Mouse (Mus musculus): Measurements from ENCODE around the gene Pde6g. TPM values are rescaled to one million over a fixed set of nuclear protein-coding genes. Genes with fewer than 3 reads are reported as not detected.

The Pde6g gene
- polyA plus RNA-seq (2015; fragmentation: Nextera tagmentation; extraction: Ambion mirVana): 0.21 TPM in 1 of 2 replicates, not detected in the other

DNA sequence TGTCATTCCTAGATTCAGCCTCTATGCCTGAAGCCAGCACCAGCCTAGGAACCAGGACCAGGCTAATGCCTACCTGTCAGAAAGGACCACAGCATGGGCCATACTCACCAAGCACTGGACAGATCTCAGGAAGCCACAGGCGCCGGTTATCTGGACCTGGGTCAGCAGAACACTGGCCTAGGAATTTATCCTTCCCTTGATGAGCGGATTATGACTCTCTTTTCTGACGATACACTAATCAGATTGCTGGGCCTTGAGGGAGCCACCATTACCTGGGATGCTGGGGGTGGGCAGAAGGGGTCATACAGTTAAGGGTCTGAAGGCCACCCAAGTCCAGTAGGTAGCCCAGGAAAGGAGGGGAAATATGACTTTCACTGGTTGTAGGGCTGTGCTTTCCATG, at the start of gene Pde6g:
Pde6g (minus strand) TSS at position 195 of the 400 bp plus-strand sequence.
- 84% methylated on average over 4 of the region's 4 CpGs for WGBS

DNA sequence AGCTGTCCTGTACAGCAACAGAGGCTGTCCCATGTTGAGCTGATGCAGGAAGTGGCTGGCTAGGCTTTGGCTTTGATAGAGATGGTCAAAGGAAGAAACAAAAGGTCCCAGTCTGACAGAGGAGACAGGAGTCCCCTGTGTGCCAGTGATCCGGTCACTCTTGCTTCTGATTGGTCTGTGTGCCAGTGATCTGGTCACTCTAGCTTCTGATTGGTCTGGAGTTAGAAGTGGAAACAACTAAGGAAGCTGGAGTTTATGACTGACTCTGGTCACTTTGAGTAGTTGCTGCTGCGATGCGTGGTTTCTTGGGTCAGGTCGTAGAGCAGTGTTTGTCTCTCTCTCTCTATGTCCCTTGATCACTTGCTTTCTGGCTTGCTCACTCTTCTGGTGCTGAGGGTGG, 48.4 kb upstream of the Pde6g start:
- no peak overlapping the region for H3K27ac ChIP-seq (ENCODE audit: low read length)
- 71% methylated on average over 4 of the region's 4 CpGs for WGBS

More for the DNA sequence above, at the start of gene Pde6g:
- Histone ChIP-seq H3K9ac (ENCODE audit: low read length) (no peak within 1 kb of the TSS), H3K4me1 (replicated peaks; ENCODE audit: control insufficient read depth, insufficient read depth, low read length) (no peaks in the 10 kb centered on the region), H3K4me3 (ENCODE audit: low read length) (no peak within 1 kb of the TSS), H3K4me2 (ENCODE audit: low read depth, low read length) (no peak within 1 kb of the TSS), H3K9me3 (ENCODE audit: control insufficient read depth, low read length) (no peaks in the 10 kb centered on the region), H3K27me3 (ENCODE audit: control insufficient read depth, insufficient read depth, low read depth, low read length) (no peaks in the 10 kb centered on the region), H3K27ac (ENCODE audit: low read length) (no peak within 1 kb of the TSS), H3K36me3 (ENCODE audit: control insufficient read depth, insufficient read depth, low read length) (no peaks in the 10 kb centered on the region)
- ATAC-seq (ENCODE audit: low read depth): no peak

DNA sequence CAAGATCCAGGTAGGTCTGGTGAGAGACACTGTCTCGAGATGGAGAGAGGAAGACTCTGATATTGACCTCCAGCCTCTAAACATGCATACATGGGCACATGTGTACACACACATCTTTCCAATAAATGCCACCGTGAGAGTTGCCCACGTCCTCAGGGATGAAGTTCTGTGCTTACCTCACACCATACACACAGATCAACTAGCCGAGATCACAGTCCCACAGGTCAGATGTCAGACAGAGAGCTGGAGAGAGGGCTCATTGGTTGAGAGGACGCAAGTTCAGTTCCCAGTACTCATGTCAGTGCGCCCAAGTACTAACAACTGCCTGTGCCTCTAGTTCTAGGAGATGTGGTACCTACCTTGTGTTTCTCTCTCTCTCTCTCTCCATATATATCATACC, 47.7 kb upstream of the Pde6g start:
- WGBS: 50% methylated on average over 6 of the region's 6 CpGs
- Histone ChIP-seq H3K27me3 (ENCODE audit: control insufficient read depth, insufficient read depth, low read depth, low read length) (no peaks in the 10 kb centered on the region), H3K4me3 (ENCODE audit: low read length) (no peak overlapping the region), H3K27ac (ENCODE audit: low read length) (no peak overlapping the region), H3K4me1 (replicated peaks; ENCODE audit: control insufficient read depth, insufficient read depth, low read length) (peaks cover 2% of the 10 kb centered on the region; the same call in 1 of the 2 replicates), H3K4me2 (ENCODE audit: low read depth, low read length) (no peak overlapping the region), H3K36me3 (ENCODE audit: control insufficient read depth, insufficient read depth, low read length) (peaks cover 15% of the 10 kb centered on the region), H3K9me3 (ENCODE audit: control insufficient read depth, low read length) (no peaks in the 10 kb centered on the region), H3K9ac (ENCODE audit: low read length) (no peak overlapping the region)
- no peak for ATAC-seq (ENCODE audit: low read depth)

More for the DNA sequence above, 48.4 kb upstream of the Pde6g start:
- H3K9ac ChIP-seq (ENCODE audit: low read length): no peak overlapping the region
- ATAC-seq (ENCODE audit: low read depth): no peak
- H3K4me3 ChIP-seq (ENCODE audit: low read length): no peak overlapping the region
- no peaks in the 10 kb centered on the region for H3K9me3 ChIP-seq (ENCODE audit: control insufficient read depth, low read length)
- peaks cover 9% of the 10 kb centered on the region for H3K36me3 ChIP-seq (ENCODE audit: control insufficient read depth, insufficient read depth, low read length)
- H3K27me3 ChIP-seq (ENCODE audit: control insufficient read depth, insufficient read depth, low read depth, low read length): no peaks in the 10 kb centered on the region
- peaks cover 2% of the 10 kb centered on the region; the same call in 1 of the 2 replicates for H3K4me1 ChIP-seq (replicated peaks; ENCODE audit: control insufficient read depth, insufficient read depth, low read length)
- H3K4me2 ChIP-seq (ENCODE audit: low read depth, low read length): no peak overlapping the region

DNA sequence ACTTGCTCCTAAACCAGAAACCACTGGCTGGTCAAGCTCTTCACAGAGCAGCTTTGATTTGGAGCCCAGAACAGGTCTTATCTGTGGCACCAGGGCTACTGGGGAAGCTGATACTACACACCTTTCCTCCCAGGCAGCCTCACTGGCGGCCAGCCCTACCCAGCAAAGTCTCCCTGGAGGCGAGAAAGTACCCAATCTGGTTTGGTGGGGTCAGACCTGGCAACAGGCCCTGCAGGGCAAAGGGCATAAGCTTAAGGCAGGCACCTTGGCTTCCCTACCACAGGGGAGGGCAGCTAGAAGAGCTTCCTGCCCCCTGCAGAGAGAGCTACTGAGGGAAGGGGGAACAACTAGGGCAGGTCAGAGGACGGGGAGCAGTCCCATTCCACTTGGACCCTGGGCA, 47.1 kb upstream of the Pde6g start:
- Histone ChIP-seq H3K27me3 (ENCODE audit: control insufficient read depth, insufficient read depth, low read depth, low read length) (no peaks in the 10 kb centered on the region), H3K4me1 (replicated peaks; ENCODE audit: control insufficient read depth, insufficient read depth, low read length) (peaks cover 2% of the 10 kb centered on the region; the same call in 1 of the 2 replicates), H3K4me2 (ENCODE audit: low read depth, low read length) (no peak overlapping the region), H3K27ac (ENCODE audit: low read length) (peak overlapping the region; percentile 43), H3K9ac (ENCODE audit: low read length) (no peak overlapping the region), H3K36me3 (ENCODE audit: control insufficient read depth, insufficient read depth, low read length) (peaks cover 21% of the 10 kb centered on the region), H3K9me3 (ENCODE audit: control insufficient read depth, low read length) (no peaks in the 10 kb centered on the region), H3K4me3 (ENCODE audit: low read length) (no peak overlapping the region)
- ATAC-seq (ENCODE audit: low read depth): peak; percentile 75
- 7% methylated on average over 3 of the region's 3 CpGs for WGBS

DNA sequence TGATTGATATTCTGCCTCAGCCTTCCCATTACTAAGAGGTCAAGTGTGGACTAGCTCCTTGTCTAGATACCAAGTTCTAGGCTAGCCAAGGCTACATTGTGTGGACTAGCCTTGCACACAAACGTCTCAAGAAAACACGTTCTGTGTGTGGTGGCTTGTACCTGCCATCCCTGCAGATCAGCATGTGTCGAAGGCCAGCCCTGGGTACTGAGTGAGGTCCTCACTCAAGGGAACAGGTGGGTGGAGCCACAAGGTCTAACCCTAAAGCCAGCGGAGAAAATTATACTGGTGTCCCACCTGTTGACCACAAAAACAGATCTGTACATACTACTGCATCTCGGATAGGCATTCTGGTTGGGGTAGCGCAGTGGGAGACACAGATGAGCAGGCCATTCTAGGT, 46.6 kb upstream of the Pde6g start:
- ATAC-seq (ENCODE audit: low read depth): peak; percentile 22

DNA sequence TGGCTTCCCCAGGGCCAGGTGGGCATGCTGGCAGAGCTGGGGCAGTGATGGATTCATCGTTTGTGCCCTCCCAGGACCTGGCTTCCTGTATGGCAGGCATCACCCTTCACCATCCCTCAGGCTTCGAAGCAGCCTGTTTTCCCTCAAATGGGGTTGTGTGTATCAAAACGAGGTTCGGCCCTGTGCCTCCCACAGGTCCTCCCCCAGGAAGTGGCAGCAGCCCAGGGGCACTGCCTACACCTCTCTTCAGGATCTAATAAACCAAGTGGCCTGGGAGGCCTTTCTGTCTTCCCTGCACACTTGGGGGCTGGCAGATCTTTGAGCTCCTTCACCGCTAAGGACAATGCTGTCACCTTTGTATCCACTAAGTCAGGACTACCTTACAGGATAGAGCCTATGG, 45.6 kb upstream of the Pde6g start:
- Histone ChIP-seq H3K4me3 (ENCODE audit: low read length) (no peak overlapping the region), H3K27me3 (ENCODE audit: control insufficient read depth, insufficient read depth, low read depth, low read length) (no peaks in the 10 kb centered on the region), H3K36me3 (ENCODE audit: control insufficient read depth, insufficient read depth, low read length) (peaks cover 26% of the 10 kb centered on the region), H3K27ac (ENCODE audit: low read length) (no peak overlapping the region), H3K9me3 (ENCODE audit: control insufficient read depth, low read length) (no peaks in the 10 kb centered on the region), H3K9ac (ENCODE audit: low read length) (no peak overlapping the region), H3K4me2 (ENCODE audit: low read depth, low read length) (no peak overlapping the region), H3K4me1 (replicated peaks; ENCODE audit: control insufficient read depth, insufficient read depth, low read length) (peaks cover 2% of the 10 kb centered on the region; the same call in 1 of the 2 replicates)
- WGBS: 71% methylated on average over 5 of the region's 5 CpGs
- ATAC-seq (ENCODE audit: low read depth): no peak

More for the DNA sequence above, 46.6 kb upstream of the Pde6g start:
- Histone ChIP-seq H3K4me1 (replicated peaks; ENCODE audit: control insufficient read depth, insufficient read depth, low read length) (peaks cover 2% of the 10 kb centered on the region; the same call in 1 of the 2 replicates), H3K36me3 (ENCODE audit: control insufficient read depth, insufficient read depth, low read length) (peaks cover 23% of the 10 kb centered on the region), H3K4me3 (ENCODE audit: low read length) (no peak overlapping the region), H3K4me2 (ENCODE audit: low read depth, low read length) (no peak overlapping the region), H3K27me3 (ENCODE audit: control insufficient read depth, insufficient read depth, low read depth, low read length) (no peaks in the 10 kb centered on the region), H3K27ac (ENCODE audit: low read length) (peak overlapping the region; percentile 43), H3K9ac (ENCODE audit: low read length) (0 out of 2 replicates have a peak overlapping the region, but pooled peaks have one; percentile 4), H3K9me3 (ENCODE audit: control insufficient read depth, low read length) (no peaks in the 10 kb centered on the region)
- WGBS: 69% methylated on average over 6 of the region's 6 CpGs

DNA sequence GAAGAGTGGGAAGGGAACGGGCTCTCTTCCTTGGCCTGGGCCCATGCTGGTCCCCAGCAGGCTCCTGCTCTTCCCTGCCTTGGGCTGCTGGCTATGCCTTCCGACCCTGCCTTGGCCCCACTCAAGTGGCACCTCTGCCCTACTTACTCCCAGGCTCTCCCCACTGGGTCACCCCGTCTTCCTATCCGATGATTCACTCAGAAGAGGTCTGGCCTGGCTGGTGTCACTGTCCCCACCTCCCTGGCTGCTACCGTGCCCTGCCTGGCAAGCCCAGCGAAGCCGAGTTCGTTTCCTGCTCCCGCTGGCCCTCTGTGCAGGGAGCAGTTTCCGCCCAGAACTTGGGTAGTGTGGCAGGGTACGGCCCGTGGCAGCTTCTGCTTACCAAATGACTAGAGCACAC, 44.9 kb upstream of the Pde6g start:
- Histone ChIP-seq H3K36me3 (ENCODE audit: control insufficient read depth, insufficient read depth, low read length) (peaks cover 26% of the 10 kb centered on the region), H3K4me1 (replicated peaks; ENCODE audit: control insufficient read depth, insufficient read depth, low read length) (peaks cover 5% of the 10 kb centered on the region; the same call in 1 of the 2 replicates), H3K4me3 (ENCODE audit: low read length) (no peak overlapping the region), H3K9me3 (ENCODE audit: control insufficient read depth, low read length) (no peaks in the 10 kb centered on the region), H3K4me2 (ENCODE audit: low read depth, low read length) (no peak overlapping the region), H3K27me3 (ENCODE audit: control insufficient read depth, insufficient read depth, low read depth, low read length) (no peaks in the 10 kb centered on the region), H3K9ac (ENCODE audit: low read length) (no peak overlapping the region), H3K27ac (ENCODE audit: low read length) (no peak overlapping the region)
- no peak for ATAC-seq (ENCODE audit: low read depth)
- WGBS: 88% methylated on average over 12 of the region's 12 CpGs

DNA sequence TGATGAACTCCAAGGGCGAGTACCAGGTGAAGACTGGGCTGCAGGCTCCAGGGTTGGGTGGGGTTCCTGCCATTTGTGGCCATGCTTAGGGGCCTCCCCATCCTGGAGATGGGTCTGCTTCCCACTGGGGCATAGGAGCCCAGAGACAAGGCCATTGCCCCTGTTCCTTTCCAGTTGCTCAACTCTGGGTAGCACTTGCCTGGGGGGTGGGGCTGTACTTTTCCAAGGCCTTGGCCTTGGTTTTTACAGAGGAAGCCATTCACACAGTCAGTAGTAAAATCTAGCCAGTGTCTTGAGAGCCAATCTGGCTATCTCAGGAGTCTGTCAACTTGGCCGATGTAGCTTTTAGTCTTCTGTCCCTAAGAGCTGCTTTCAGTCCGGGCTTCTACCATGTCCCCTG, 44.1 kb upstream of the Pde6g start:
- Histone ChIP-seq H3K9ac (ENCODE audit: low read length) (no peak overlapping the region), H3K4me1 (replicated peaks; ENCODE audit: control insufficient read depth, insufficient read depth, low read length) (peaks cover 10% of the 10 kb centered on the region), H3K27me3 (ENCODE audit: control insufficient read depth, insufficient read depth, low read depth, low read length) (no peaks in the 10 kb centered on the region), H3K4me3 (ENCODE audit: low read length) (no peak overlapping the region), H3K9me3 (ENCODE audit: control insufficient read depth, low read length) (no peaks in the 10 kb centered on the region), H3K4me2 (ENCODE audit: low read depth, low read length) (no peak overlapping the region), H3K36me3 (ENCODE audit: control insufficient read depth, insufficient read depth, low read length) (peaks cover 26% of the 10 kb centered on the region), H3K27ac (ENCODE audit: low read length) (no peak overlapping the region)
- no peak for ATAC-seq (ENCODE audit: low read depth)
- WGBS: 82% methylated on average over 3 of the region's 3 CpGs

DNA sequence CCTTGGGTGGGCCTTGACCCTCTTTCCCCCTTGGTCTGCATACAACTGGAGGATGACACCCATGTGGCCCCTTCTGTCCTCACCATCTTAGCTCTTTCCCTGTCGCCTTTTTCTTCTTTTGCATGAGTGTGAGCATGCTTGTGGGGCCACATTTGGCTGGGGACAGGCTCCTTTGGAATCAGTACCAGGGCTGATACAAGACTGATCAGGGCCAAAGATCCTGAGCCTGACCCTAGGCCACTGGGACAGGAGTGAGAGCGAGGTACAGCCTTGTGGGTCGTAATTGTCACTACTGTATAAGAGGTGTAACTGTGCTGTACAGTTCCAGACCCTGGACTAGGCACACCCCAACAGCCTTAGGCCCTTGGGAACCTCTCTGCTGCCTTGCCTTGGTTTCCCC, 40.6 kb upstream of the Pde6g start:
- WGBS: 65% methylated on average over 3 of the region's 3 CpGs
- Histone ChIP-seq H3K4me3 (ENCODE audit: low read length) (no peak overlapping the region), H3K27ac (ENCODE audit: low read length) (no peak overlapping the region), H3K9me3 (ENCODE audit: control insufficient read depth, low read length) (no peaks in the 10 kb centered on the region), H3K4me1 (replicated peaks; ENCODE audit: control insufficient read depth, insufficient read depth, low read length) (peaks cover 20% of the 10 kb centered on the region), H3K4me2 (ENCODE audit: low read depth, low read length) (peak overlapping the region; percentile 87; the same call in 1 of the 2 replicates), H3K36me3 (ENCODE audit: control insufficient read depth, insufficient read depth, low read length) (peaks cover 26% of the 10 kb centered on the region), H3K27me3 (ENCODE audit: control insufficient read depth, insufficient read depth, low read depth, low read length) (no peaks in the 10 kb centered on the region), H3K9ac (ENCODE audit: low read length) (no peak overlapping the region)
- no peak for ATAC-seq (ENCODE audit: low read depth)

DNA sequence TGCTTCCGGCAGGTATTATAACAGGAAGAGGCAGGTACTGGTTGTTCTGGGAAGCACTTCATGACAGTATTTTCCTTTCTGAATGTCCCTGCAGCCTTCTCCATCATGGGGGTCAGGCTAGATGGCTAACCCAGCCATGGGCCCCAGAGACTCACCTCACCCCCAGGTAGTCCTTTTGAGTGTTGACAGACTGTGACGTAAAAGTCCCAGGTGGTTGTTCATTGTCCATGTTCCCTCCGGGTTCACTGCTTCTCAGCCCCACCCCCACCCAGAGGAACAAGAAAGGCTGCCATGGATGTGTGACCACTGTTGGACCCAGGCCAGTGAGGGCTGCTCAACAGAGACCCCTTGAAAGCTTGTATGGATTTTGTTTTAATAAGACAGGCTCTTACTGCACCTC, 40.1 kb upstream of the Pde6g start:
- Histone ChIP-seq H3K4me1 (replicated peaks; ENCODE audit: control insufficient read depth, insufficient read depth, low read length) (peaks cover 20% of the 10 kb centered on the region), H3K9me3 (ENCODE audit: control insufficient read depth, low read length) (no peaks in the 10 kb centered on the region), H3K4me2 (ENCODE audit: low read depth, low read length) (peak overlapping the region; percentile 87), H3K27ac (ENCODE audit: low read length) (peak overlapping the region; percentile 47), H3K9ac (ENCODE audit: low read length) (peak overlapping the region; percentile 89), H3K27me3 (ENCODE audit: control insufficient read depth, insufficient read depth, low read depth, low read length) (no peaks in the 10 kb centered on the region), H3K36me3 (ENCODE audit: control insufficient read depth, insufficient read depth, low read length) (peaks cover 23% of the 10 kb centered on the region), H3K4me3 (ENCODE audit: low read length) (peak overlapping the region; percentile 88)
- WGBS: 35% methylated on average over 3 of the region's 3 CpGs
- no peak for ATAC-seq (ENCODE audit: low read depth)
